Mouse (Mus musculus) brain, embryonic 14.5 days (tissue): ENCODE data around the gene Katnal1. TPM values are rescaled to one million over a fixed set of nuclear protein-coding genes. Genes with fewer than 3 reads are reported as not detected.

Experiments
- DNase-seq: peaks from one replicate; pipeline ENCODE4 v3.0.0-alpha.2; 2011; ENCODE audit warnings: low read depth
- CTCF ChIP-seq: fragments of 200-500 bp; IDR thresholded peaks from 2 replicates; pipeline ENCODE4 v1.5.1; 2012; ENCODE audit warnings: inconsistent platforms, mild to moderate bottlenecking, moderate library complexity, borderline replicate concordance; ENCODE audit not compliant: insufficient read depth, insufficient read length; ENCODE audit errors: extremely low read depth
- POLR2A ChIP-seq: fragments of 200-500 bp; IDR thresholded peaks from 2 replicates; pipeline ENCODE4 v1.6.1; 2012; ENCODE audit warnings: mild to moderate bottlenecking, inconsistent platforms, borderline replicate concordance; ENCODE audit not compliant: poor library complexity, insufficient read depth, insufficient read length, severe bottlenecking; ENCODE audit errors: extremely low read depth
- polyA plus RNA-seq: library from polyadenylated mRNA; depleted of rRNA; stranded (reverse); fragments of >200 nt; gene quantifications from 2 replicates; pipeline ENCODE4 v1.2.3, GENCODE M21; 2012; rRNA removed

The Katnal1 gene
- polyA plus RNA-seq, 1 experiment, result 27.0 TPM

GRCm38 (mm10) chr5:148857522-148857921, 71.6 kb downstream of the Katnal1 start:
- no peak for DNase-seq
- TF ChIP-seq POLR2A (no peak), CTCF (no peak)

GRCm38 (mm10) chr5:148855047-148855446, 74.1 kb downstream of the Katnal1 start:
- no peak for TF ChIP-seq POLR2A
- no peak for TF ChIP-seq CTCF
- no peak for DNase-seq

GRCm38 (mm10) chr5:148854166-148854565, 75.0 kb downstream of the Katnal1 start:
- TF ChIP-seq POLR2A (no peak), CTCF (no peak)
- peak; percentile 83 for DNase-seq

GRCm38 (mm10) chr5:148849516-148849915, 79.6 kb downstream of the Katnal1 start:
- TF ChIP-seq CTCF, result no peak
- TF ChIP-seq POLR2A, result no peak
- peak; percentile 33 for DNase-seq

GRCm38 (mm10) chr5:148847032-148847431, 82.1 kb downstream of the Katnal1 start:
- DNase-seq, result no peak
- TF ChIP-seq CTCF, result peak; percentile 26; the same call in 1 of the 2 replicates
- no peak for TF ChIP-seq POLR2A

GRCm38 (mm10) chr5:148837069-148837468, 92.1 kb downstream of the Katnal1 start:
- no peak for TF ChIP-seq CTCF
- TF ChIP-seq POLR2A, result no peak
- no peak for DNase-seq

GRCm38 (mm10) chr5:148831596-148832257, 97.4 kb downstream of the Katnal1 start:
- TF ChIP-seq CTCF (peak; percentile 93), POLR2A (no peak)
- DNase-seq, result peak; percentile 83

GRCm38 (mm10) chr5:148831141-148831547, 98.0 kb downstream of the Katnal1 start:
- TF ChIP-seq POLR2A, result no peak
- no peak for TF ChIP-seq CTCF
- peak; percentile 64 for DNase-seq

GRCm38 (mm10) chr5:148825732-148826131, 103.4 kb downstream of the Katnal1 start:
- no peak for DNase-seq
- TF ChIP-seq CTCF (no peak), POLR2A (no peak)

GRCm38 (mm10) chr5:148822772-148823171, 106.3 kb downstream of the Katnal1 start:
- TF ChIP-seq CTCF (no peak), POLR2A (no peak)
- DNase-seq, result peak; percentile 66

Other genes starting within 250 kb of the Katnal1 start
- gene Gm42791, start 65.8 kb upstream of the Katnal1 start, polyA plus RNA-seq, result not detected in 2 replicates